Mouse (Mus musculus): ENCODE data around the gene Sdhaf1. TPM values are rescaled to one million over a fixed set of nuclear protein-coding genes. Genes with fewer than 3 reads are reported as not detected.

The Sdhaf1 gene
- polyA plus RNA-seq, 1 experiment from 2014 or later, result 20.0 TPM

GRCm38 (mm10) chr7:30339432-30340109, 15.9 kb upstream of the Sdhaf1 start:
- Histone ChIP-seq H3K9me3 (no peaks in the 10 kb centered on the region), H3K4me2 (replicated peaks) (no peak overlapping the region), H3K4me1 (peaks cover 5% of the 10 kb centered on the region; the same call in 1 of the 2 replicates), H3K9ac (no peak overlapping the region), H3K27me3 (peaks cover 21% of the 10 kb centered on the region), H3K27ac (no peak overlapping the region), H3K36me3 (no peaks in the 10 kb centered on the region), H3K4me3 (no peak overlapping the region)
- ATAC-seq (ENCODE audit: low FRiP score, low read depth), result no peak
- 73% methylated on average over 5 of the region's 5 CpGs for WGBS

DNA sequence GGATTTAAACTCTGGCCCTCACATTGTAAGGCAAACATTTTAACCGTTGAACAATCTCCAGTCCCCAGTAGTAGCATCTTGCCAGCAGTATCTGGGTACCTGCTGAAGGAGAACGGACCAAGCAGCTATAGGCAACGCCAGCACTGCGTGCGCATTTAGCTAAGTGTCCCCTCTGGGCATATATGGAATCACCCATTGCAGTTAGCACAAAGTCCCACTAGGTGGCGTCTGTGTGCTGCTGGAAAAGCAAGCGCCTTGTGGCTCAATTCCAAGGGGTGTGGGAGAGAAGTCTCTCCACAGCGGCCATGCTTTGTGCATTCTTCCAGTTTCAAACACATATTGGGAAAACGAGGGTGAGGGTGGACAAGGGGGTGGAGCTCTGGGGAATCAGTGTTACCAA, 12.7 kb upstream of the Sdhaf1 start:
- 2% methylated on average over 9 of the region's 9 CpGs for WGBS
- H3K9me3 ChIP-seq, result no peaks in the 10 kb centered on the region
- no peak overlapping the region for H3K27ac ChIP-seq
- H3K4me1 ChIP-seq, result peaks cover 6% of the 10 kb centered on the region; the same call in 1 of the 2 replicates
- no peak overlapping the region for H3K4me3 ChIP-seq
- no peak for ATAC-seq (ENCODE audit: low FRiP score, low read depth)
- peaks cover 37% of the 10 kb centered on the region for H3K27me3 ChIP-seq
- no peak overlapping the region for H3K4me2 ChIP-seq (replicated peaks)
- no peaks in the 10 kb centered on the region for H3K36me3 ChIP-seq
- H3K9ac ChIP-seq, result no peak overlapping the region

- H3K36me3 ChIP-seq, result no peaks in the 10 kb centered on the region
- ATAC-seq (ENCODE audit: low FRiP score, low read depth), result no peak
- WGBS, result 75% methylated on average over 6 of the region's 6 CpGs
- no peak overlapping the region for H3K4me2 ChIP-seq (replicated peaks)
- no peak overlapping the region for H3K9ac ChIP-seq
- no peak overlapping the region for H3K4me3 ChIP-seq
- H3K27ac ChIP-seq, result no peak overlapping the region
- peaks cover 37% of the 10 kb centered on the region for H3K27me3 ChIP-seq
- H3K9me3 ChIP-seq, result no peaks in the 10 kb centered on the region
- H3K4me1 ChIP-seq, result peaks cover 6% of the 10 kb centered on the region; the same call in 1 of the 2 replicates
These were observed 12.0 kb upstream of the Sdhaf1 start for GRCm38 (mm10) chr7:30335688-30336087.

DNA sequence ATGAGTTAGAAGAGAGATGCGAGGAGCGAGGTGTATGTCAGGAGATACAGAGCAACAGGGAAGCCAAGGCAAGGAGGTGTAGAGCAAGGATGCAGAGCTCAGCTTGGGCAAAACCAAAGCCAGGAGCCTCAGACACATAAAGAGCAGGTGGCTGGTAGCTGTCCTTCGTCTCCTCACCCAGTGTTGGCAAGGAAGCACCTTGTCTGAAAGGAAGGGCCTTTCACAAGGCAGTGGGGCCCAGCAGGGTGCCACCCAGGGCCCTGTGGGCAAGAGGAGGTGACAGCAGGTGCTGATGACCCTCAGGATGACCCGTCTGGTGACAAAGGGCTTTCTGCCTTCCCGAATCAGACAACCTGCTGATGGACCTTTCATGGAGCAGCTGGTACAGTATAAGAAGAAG, 10.9 kb upstream of the Sdhaf1 start:
- Histone ChIP-seq H3K36me3 (no peaks in the 10 kb centered on the region), H3K9me3 (no peaks in the 10 kb centered on the region), H3K4me2 (replicated peaks) (no peak overlapping the region), H3K4me3 (no peak overlapping the region), H3K4me1 (peaks cover 6% of the 10 kb centered on the region; the same call in 1 of the 2 replicates), H3K9ac (no peak overlapping the region), H3K27me3 (peaks cover 37% of the 10 kb centered on the region), H3K27ac (no peak overlapping the region)
- ATAC-seq (ENCODE audit: low FRiP score, low read depth), result no peak
- 61% methylated on average over 5 of the region's 5 CpGs for WGBS

DNA sequence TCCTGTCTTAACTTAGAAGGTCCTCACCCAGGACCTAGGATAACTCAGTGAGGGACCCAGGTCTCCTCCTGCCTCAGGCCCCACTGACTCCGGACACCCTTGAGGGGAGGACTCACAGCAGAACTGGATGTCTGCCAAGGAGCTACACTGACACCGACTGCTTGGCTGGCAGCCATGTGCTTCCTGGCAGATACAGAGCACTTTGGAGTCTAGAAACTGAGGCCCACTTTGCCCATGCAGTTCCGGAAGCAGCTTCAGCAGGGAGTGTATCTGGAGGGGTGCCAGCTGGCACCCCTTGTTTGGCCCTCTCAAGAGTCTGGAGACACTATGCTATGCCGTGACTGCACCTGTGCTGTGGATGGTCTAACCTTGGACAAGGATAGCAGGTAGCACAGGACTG, 9.7 kb upstream of the Sdhaf1 start:
- no peak for ATAC-seq (ENCODE audit: low FRiP score, low read depth)
- H3K36me3 ChIP-seq, result no peaks in the 10 kb centered on the region
- WGBS, result 47% methylated on average over 4 of the region's 4 CpGs
- no peak overlapping the region for H3K4me3 ChIP-seq
- H3K4me2 ChIP-seq (replicated peaks), result no peak overlapping the region
- no peak overlapping the region for H3K9ac ChIP-seq
- H3K27me3 ChIP-seq, result peaks cover 38% of the 10 kb centered on the region
- no peaks in the 10 kb centered on the region for H3K9me3 ChIP-seq
- H3K4me1 ChIP-seq, result peaks cover 6% of the 10 kb centered on the region; the same call in 1 of the 2 replicates
- H3K27ac ChIP-seq, result no peak overlapping the region

- Histone ChIP-seq H3K27ac (no peak overlapping the region), H3K36me3 (no peaks in the 10 kb centered on the region), H3K9ac (no peak overlapping the region), H3K4me1 (peaks cover 6% of the 10 kb centered on the region; the same call in 1 of the 2 replicates), H3K27me3 (peaks cover 42% of the 10 kb centered on the region), H3K4me3 (no peak overlapping the region), H3K4me2 (replicated peaks) (no peak overlapping the region), H3K9me3 (no peaks in the 10 kb centered on the region)
- WGBS, result 64% methylated on average over 18 of the region's 18 CpGs
- no peak for ATAC-seq (ENCODE audit: low FRiP score, low read depth)
These were observed 9.0 kb upstream of the Sdhaf1 start for GRCm38 (mm10) chr7:30332622-30333259.

DNA sequence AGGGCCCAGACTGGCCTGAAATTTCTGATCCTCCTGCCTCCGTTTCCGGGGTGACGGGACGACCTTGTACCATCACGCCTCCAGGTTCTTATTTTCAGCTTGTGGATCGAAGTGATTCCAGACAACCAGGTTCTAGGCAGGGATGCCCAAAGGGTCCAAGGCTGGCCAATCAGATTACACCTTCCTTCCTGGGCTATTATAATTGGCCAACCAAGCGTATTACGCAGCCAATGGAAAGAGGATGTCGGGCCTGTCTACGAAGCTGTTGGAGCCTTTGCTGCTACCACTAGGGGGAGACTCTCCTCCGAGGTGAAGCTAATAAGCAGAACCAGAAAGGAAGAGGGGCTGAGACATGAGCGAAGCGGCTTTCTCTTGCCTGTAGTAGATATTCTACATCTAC, 8.2 kb upstream of the Sdhaf1 start:
- ATAC-seq (ENCODE audit: low FRiP score, low read depth), result peak; percentile 86
- no peak overlapping the region for H3K4me3 ChIP-seq
- peaks cover 46% of the 10 kb centered on the region for H3K27me3 ChIP-seq
- no peaks in the 10 kb centered on the region for H3K9me3 ChIP-seq
- H3K4me1 ChIP-seq, result peaks cover 6% of the 10 kb centered on the region; the same call in 1 of the 2 replicates
- H3K9ac ChIP-seq, result no peak overlapping the region
- no peak overlapping the region for H3K27ac ChIP-seq
- H3K4me2 ChIP-seq (replicated peaks), result peak overlapping the region; percentile 41
- WGBS, result 8% methylated on average over 13 of the region's 13 CpGs
- no peaks in the 10 kb centered on the region for H3K36me3 ChIP-seq

GRCm38 (mm10) chr7:30328379-30328778, 4.7 kb upstream of the Sdhaf1 start:
- no peaks in the 10 kb centered on the region for H3K9me3 ChIP-seq
- H3K4me3 ChIP-seq, result no peak overlapping the region
- WGBS, result 56% methylated on average over 10 of the region's 10 CpGs

GRCm38 (mm10) chr7:30327140-30327539, 3.4 kb upstream of the Sdhaf1 start:
- no peak overlapping the region for H3K4me3 ChIP-seq

More at GRCm38 (mm10) chr7:30328379-30328778, 4.7 kb upstream of the Sdhaf1 start:
- Histone ChIP-seq H3K4me1 (peaks cover 2% of the 10 kb centered on the region; the same call in 1 of the 2 replicates), H3K4me2 (replicated peaks) (no peak overlapping the region), H3K27me3 (peaks cover 17% of the 10 kb centered on the region), H3K36me3 (no peaks in the 10 kb centered on the region), H3K9ac (no peak overlapping the region), H3K27ac (no peak overlapping the region)
- ATAC-seq (ENCODE audit: low FRiP score, low read depth), result no peak

DNA sequence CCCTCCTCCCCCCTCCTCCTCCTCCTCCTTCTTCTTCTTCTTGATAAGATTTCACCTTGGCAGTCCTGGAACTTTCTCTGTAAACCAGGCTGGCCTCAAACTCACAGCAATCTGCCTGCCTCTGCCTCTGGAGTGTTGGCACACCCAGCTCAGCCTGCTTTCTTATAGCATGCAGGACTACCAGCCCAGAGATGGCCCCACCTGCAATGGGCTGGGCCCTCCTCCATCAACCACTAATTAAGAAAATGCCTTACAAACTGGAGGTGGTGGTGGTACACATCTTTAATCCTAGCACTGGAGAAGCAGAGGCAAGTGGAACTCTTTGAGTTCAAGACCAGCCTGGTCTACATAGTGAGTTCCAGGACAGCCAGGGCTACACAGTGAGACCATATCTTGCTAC, 2.7 kb upstream of the Sdhaf1 start:
- Histone ChIP-seq H3K9me3 (no peaks in the 10 kb centered on the region), H3K27me3 (peaks cover 9% of the 10 kb centered on the region), H3K4me1 (peaks cover 5% of the 10 kb centered on the region), H3K27ac (no peak overlapping the region), H3K4me2 (replicated peaks) (no peak overlapping the region), H3K9ac (no peak overlapping the region), H3K36me3 (no peaks in the 10 kb centered on the region), H3K4me3 (no peak overlapping the region)
- ATAC-seq (ENCODE audit: low FRiP score, low read depth), result no peak

More at GRCm38 (mm10) chr7:30327140-30327539, 3.4 kb upstream of the Sdhaf1 start:
- Histone ChIP-seq H3K27me3 (peaks cover 10% of the 10 kb centered on the region), H3K9me3 (no peaks in the 10 kb centered on the region), H3K4me2 (replicated peaks) (no peak overlapping the region), H3K9ac (peak overlapping the region; percentile 43; the same call in 1 of the 2 replicates), H3K27ac (no peak overlapping the region), H3K4me1 (peaks cover 5% of the 10 kb centered on the region; the same call in 1 of the 2 replicates), H3K36me3 (no peaks in the 10 kb centered on the region)
- no peak for ATAC-seq (ENCODE audit: low FRiP score, low read depth)
- 65% methylated on average over 15 of the region's 15 CpGs for WGBS

GRCm38 (mm10) chr7:30325364-30325763, 1.7 kb upstream of the Sdhaf1 start:
- H3K27ac ChIP-seq, result no peak overlapping the region
- no peaks in the 10 kb centered on the region for H3K9me3 ChIP-seq
- no peak overlapping the region for H3K9ac ChIP-seq
- H3K36me3 ChIP-seq, result no peaks in the 10 kb centered on the region
- ATAC-seq (ENCODE audit: low FRiP score, low read depth), result no peak
- H3K4me3 ChIP-seq, result no peak overlapping the region
- peaks cover 15% of the 10 kb centered on the region for H3K4me1 ChIP-seq
- WGBS, result 44% methylated on average over 2 of the region's 2 CpGs
- no peak overlapping the region for H3K4me2 ChIP-seq (replicated peaks)
- peaks cover 9% of the 10 kb centered on the region for H3K27me3 ChIP-seq

- no peak for ATAC-seq (ENCODE audit: low FRiP score, low read depth)
- Histone ChIP-seq H3K4me2 (replicated peaks) (no peak overlapping the region), H3K9ac (no peak overlapping the region), H3K4me1 (peaks cover 15% of the 10 kb centered on the region), H3K36me3 (peaks cover 3% of the 10 kb centered on the region; the same call in 1 of the 2 replicates), H3K27ac (no peak overlapping the region), H3K4me3 (no peak overlapping the region), H3K27me3 (peaks cover 9% of the 10 kb centered on the region), H3K9me3 (no peaks in the 10 kb centered on the region)
- 84% methylated on average over 5 of the region's 5 CpGs for WGBS
These were observed 727 bp upstream of the Sdhaf1 start for GRCm38 (mm10) chr7:30324300-30324944.
